Mouse (Mus musculus) spleen, adult 18-20 months (tissue): ENCODE measurements around the gene Gpatch2.

Experiments used
- DNase-seq, 2 experiments: peaks; one replicate each; pipeline ENCODE4 v3.0.0; 2022; ENCODE audit warnings: mixed read lengths in 2 of 2

Gene Gpatch2

DNA sequence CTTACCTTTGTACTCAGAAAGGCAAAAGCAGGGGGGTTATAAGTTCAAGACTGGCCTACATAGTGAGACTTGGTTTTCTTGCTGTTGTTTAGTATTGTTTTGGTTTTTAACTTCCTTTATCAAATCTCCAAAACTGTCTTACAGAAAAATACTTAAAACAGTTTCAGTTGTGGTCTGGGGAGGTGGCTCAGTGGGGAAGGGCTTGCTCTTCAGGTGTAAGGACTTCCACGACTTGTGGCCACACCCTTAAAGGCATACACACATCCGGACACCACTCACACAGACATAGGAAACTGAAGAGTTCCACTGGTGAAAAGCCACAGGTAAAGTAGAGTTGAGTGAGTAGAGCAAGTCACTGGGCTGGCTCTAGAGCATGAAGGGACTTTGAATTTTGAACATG lies 93.2 kb downstream of the Gpatch2 start:
- no peak for DNase-seq

DNA sequence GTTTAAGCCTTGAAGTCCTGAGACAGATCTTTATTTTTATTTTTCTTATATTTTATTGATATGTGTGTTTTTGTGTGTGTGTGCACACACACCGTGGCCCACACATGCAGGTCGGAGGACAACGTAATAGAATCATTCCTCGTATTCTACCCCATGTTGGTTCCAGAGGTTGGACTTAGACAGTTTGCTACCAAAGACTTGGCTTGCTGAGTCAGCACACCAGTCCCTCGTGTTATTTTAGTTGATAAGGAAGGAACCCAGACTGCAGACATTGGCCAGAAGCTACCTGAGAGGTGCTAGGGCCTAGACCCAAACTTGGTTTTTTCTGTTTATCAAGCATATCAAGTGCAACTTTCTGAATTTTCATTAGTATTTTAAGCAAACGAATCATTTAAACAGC lies 95.8 kb downstream of the Gpatch2 start:
- DNase-seq: no peak

DNA sequence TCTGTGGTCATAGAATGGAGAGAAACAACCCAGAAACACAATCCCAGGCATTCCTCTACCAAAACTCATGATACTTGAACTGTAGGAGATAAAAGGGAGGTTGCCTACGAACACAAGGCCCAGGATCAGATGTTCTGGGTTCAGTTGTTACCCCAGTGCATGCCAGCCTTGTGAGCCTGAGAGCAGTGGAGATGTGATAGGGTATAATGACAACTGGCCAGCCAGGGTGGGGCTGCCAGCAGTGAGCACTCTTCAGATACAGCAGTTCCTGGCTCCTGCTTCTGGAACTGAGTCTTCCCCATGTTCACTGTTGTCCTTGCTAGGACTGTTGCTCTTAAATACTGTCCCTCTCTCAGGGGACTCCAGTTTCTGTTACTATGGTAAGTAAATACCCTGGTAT lies 98.0 kb downstream of the Gpatch2 start:
- no peak for DNase-seq

DNA sequence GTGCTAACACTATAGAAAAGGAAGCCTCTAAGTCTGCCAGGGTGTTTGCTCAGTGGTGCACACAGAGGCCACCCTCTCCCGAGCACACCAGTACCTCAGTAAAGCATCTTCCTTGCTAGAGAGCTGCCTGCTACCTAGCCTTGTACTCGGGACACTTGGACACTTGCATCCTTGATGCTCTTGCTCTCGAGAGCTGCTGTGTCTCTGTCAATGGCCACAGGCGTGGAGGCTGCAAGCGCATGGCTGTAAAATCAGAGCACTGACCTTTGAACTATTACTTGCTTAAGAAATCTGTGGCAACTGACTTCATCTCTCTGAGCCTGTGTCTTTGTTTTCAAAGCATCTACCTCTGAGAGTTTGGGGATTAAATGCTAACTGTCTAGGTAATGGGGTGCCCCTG lies 98.5 kb downstream of the Gpatch2 start:
- no peak for DNase-seq

DNA sequence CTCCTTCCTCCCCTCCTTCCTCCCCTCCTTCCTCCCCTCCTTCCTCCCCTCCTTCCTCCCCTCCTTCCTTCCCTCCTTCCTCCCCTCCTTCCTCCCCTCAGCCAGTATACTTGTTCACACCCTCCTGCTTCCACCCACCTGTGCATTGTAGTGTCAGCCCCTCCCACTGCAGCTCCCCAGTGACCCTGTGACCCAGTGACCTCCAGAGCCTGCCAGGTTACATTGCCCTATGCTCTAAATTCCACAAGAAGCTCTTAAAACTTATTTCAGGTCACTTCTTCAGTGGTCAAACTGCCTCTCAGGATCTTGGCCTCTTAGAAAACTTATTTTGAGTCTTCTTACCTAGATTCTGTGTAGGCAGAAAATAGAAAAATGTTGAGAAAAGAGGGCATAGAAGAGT lies 99.2 kb downstream of the Gpatch2 start:
- no peak for DNase-seq

DNA sequence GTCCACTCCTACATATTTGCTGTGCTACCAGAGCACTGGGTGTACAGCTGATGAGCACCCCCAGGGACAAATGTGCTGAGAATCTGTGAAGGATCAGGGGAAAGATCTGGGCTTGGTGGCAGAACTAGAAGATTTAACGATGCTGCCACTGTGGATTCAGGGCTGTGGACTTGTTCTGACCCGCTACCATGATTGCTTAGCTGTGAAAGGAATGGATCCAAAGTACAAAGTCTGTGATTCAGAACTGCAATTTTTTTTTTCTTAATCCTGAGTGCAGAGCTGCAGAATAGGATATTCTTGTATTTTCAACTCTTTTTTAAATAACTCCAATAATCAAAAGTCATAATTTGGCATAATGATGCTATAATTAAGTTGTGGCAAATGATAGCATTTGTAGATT lies 100.5 kb downstream of the Gpatch2 start:
- DNase-seq: no peak

DNA sequence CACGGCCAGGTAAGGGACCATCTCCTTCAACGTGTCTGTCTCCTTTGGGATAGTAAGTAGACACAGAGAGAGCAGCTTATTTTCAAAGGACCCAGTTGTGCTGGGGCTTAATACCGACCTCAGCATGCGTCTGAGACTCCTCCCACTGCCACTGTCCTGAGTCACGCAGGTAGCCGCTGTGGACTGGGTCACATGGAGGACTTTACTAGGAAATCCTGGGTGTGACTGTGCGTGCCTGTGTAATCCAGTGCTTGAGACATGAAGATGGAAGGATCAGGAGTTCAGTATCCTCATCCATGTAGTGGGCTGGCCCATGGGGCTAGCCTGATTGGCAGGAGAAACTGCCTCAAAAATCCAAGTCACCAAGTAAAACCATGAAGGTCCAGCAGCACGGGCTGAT lies 101.2 kb downstream of the Gpatch2 start:
- DNase-seq: no peak

DNA sequence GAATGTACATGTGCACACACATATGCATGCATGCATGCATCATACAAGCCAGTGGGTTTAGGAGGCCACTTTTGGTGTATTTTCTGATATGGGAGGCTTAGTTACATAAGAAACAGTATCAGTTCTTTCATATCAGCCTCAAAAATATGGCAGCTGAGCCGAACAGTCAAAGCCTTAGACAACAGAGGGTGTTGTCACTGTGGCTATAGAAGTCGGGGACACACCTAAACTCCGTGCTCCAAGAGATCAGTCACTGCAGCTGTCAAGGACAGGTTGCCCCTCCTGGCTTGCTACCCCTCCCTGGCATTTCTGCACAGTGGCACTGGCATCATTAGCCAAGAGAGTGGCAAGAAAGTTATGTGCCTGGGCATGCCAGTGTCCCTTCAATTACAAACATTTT lies 106.5 kb downstream of the Gpatch2 start:
- DNase-seq: no peak

DNA sequence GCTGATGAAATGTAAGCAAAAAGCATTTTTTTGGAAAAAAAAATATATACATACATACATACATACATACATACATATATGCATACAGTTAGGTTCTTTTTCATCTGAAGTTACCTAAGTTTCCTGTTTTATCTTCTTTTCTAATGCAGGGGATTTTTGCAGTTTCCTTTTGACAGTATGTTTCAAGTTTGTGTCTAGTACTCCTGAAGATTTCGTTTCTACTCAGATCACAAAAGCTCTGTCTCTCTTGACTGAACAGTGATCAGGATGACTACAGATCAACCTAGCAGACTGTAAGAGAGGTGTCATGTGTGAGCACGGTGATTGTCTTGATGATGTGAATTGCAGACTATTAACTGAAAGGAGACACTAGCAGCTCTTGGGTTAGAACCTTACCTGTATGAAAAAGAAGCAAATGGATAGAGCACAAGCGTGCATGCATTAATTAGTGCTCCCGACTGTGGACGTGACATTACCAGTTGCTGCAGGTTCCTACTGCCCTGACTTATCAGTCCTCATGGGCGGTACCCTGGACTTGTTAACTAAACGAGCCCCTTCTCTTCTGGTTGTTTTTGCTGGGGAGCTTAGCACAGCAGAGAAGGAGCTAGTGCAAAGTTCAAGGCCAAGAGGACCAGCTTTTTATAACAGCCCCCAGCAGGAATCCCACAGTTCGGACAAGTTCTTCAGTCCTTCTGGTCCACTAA lies 107.3 kb downstream of the Gpatch2 start:
- DNase-seq: no peak

DNA sequence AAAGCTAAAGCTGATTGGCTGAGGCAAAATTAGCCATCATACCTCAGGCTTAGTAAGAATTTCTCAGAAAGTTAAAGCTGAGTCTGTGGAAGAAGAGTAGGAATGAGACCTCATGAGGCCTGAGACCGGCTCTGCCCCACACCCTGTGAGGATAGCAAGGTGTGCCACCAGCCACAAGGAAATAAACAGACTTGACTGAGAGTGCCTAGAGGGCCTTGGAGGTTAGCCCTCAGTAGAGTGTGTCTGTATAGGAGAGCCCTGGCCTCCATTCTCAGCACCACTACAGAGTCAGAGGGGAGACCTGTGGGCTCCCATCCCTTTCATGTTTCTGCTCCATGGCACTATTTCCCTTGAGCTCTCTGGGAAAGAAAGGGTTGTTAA lies 107.9 kb downstream of the Gpatch2 start:
- DNase-seq: no peak

DNA sequence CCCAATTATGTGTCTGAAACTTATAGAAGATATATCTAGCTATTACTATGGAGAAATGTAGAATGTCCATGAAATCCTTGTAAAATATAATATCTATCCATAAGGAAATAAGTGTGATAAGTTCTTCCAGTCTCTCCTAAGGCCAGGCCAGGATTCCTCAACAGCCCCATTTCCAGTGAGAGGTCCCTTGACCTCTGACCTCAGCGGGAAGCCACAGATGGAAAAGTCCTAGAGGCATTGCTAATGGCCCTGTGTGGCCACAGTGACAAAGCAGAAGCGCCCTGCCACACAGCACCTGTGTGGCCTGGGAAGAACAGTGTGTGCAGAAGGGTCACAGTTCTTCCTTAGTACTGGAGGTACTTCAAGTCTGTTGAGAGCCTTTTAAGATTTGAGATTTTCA lies 127.2 kb downstream of the Gpatch2 start:
- no peak for DNase-seq

DNA sequence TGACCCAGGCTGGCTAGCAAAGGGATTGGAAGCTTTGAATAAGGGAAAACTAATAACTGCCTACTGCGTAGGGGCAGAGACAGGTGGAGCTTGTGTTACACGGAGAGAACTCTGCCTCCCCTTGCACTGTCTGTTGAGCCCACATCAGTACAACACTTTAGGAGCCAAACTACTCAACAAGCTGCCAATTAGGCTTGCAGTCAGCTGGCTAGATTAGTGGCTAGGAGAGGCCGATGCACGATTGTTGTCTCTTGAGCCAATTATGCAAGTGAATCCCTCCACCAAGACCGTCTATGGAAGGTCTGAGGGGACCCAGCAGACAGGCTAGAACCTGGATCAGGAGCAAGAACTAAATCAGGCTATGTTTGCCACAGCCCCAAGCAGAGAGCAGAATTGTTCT lies 129.8 kb downstream of the Gpatch2 start:
- no peak for DNase-seq

DNA sequence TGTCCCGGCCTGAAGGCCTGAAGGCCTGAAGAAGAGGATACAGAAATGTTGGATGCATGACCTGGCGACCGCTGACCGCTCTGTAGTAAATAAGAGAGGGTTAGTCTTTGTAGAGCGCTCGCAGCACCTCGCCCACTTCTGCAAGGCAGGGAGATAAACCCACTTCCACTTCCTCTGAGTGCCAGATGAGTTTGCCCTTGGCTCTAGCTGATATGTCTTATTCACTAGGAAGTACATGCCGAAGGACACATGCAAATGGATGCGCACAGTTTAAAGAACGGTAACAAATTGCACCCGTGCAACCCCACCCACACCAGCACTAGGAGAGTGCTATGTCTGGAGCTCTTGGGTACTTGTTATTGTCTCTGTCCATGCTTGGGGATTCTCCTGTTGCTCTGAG lies 131.6 kb downstream of the Gpatch2 start:
- DNase-seq: no peak

DNA sequence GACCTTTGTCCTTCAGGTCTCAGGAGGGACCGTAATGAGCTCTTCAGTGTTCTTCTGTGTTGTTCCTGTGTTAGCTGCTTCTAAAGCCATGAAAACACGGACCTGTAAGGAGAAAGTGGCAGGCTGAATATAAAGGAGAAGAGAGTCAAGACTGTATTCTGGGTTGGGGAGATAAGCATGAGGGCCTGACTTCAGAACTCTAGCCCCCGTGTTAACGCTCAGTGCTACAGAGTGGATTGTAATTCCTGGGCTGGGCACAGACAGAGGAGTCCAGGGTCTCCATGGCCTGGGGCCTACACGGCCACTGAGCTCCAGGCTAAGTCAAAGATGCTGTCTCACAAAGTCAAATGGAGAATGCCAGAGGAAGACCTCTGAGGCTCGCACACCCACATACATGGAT lies 132.3 kb downstream of the Gpatch2 start:
- DNase-seq: no peak

DNA sequence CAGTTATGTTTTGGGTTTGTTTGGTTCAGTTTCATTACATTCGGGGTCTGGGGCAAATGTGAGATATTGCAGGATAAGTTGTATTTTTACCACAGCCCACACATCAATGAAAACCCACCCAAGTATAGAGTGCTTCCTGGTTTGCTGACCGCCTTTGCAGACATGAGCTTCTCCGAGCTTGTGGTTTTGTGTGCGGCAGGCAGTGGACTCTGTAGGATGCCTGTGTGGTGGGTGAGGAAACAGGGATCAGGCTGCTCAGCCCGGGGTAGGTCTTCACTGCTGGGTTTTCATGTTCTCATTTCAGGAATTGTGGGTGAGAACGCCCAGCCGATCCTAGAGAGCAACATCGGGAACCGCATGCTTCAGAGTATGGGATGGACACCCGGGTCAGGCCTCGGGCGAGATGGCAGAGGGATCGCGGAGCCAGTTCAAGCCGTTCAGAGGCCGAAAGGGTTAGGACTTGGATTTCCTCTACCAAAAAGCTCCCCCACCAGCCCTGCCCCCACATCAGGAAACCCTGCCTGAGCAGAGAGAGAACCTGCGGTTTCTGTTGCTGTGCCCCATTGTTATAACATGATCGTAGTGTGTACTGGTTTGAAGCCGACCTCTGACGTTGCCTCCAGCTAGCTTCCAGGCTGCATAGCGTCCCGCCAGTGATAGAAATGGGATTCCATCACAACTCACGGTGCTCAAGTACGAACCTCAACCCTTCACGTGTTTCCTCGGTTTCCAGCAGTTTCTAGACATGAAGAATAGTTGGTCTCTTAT lies 132.9 kb downstream of the Gpatch2 start:
- DNase-seq: peak; percentile 16 to 26

DNA sequence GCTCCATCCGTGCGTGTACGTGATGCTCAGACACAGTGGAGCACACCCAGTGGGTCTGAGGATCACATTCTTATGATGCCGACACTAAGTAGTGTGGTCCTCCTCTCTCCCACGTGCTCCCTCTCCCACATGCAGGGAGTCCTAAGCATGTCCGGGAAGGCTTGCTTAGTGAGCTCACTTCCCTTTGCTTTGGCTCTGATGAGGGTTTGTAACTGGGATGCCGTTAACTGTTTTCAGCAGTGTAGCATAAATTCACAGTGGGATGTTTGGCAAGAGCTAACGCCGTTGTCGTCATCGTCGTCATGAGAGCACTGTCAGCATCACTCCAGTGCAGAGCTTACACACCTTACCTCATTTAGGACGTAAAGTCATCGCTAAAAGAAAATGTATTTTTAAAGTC lies 133.6 kb downstream of the Gpatch2 start:
- DNase-seq: no peak

DNA sequence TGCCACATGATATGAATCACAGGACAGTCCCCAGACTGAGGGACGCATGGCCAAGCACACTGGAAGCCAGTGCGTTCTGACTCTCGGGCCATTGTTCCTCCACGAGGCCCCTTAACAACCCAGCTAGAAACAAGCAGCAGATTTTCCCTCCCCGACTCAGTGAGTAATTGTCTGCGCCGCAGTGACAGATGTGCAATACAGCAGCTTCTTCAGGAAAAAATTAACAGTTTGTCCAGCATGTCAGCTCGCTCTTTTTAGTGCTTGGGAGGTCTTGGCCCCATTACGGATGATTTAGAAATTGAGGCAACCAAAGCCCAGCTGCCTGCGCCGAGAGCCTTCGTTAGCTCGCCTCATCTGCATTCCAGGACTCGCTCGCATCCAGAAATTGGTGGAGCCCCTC lies 140.9 kb downstream of the Gpatch2 start:
- no peak for DNase-seq

DNA sequence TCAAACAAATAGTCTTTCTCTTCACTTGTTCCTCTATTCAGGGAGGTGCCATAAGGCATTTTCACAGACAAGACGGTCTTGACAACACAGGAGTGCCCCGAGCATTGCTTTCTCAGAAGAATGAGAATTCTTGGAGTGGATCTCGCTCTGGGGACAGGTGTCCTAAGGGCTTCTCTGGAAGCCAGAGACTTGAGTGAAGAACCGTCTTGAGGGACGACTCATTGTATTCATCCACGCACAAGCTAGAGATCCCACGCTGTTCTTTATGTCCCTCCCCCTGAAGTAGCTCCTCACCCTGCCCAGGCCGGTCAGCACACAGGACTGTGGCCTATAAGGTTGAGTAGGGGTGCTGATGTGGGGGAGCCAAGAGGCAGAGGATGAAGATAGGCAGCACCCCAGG lies 141.6 kb downstream of the Gpatch2 start:
- no peak for DNase-seq

DNA sequence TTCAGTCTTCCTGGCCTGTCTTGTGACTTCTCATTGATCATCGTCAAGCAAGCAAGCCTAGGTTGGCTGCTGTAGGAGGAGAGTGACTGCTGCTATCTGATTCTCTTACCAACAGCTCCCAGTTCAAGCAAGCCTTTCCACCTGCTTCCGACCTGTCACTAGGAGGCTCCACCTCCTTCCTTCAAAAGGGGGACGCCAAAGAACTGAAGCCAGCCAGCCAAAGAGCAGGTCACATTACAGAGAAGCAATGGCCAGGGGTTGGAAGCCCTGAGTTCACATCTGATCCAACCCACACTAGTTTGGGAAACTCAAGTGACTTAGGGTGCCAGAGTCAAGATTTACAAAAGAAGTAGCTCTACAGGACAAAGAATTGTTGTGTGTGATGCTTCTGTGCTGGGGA lies 144.9 kb downstream of the Gpatch2 start:
- DNase-seq: no peak

DNA sequence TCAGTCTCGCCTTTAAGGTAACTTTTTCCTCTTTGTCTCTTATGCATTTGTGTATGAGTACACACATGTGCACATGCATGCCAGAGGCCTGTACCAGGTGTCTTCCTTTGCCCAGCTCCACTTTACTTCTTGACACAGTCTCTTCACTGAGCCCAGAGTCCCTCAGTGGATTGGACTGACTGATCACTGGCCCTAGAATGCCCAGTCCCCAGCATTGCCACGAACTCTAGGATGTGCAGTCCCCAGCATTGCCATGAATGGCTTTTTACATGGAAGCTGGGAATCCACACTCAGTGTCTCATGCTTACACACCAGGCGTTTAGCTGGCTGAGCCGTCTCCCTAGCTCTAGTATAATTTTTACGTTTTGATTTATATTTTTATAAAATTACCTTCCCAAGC lies 147.2 kb downstream of the Gpatch2 start:
- DNase-seq: no peak

DNA sequence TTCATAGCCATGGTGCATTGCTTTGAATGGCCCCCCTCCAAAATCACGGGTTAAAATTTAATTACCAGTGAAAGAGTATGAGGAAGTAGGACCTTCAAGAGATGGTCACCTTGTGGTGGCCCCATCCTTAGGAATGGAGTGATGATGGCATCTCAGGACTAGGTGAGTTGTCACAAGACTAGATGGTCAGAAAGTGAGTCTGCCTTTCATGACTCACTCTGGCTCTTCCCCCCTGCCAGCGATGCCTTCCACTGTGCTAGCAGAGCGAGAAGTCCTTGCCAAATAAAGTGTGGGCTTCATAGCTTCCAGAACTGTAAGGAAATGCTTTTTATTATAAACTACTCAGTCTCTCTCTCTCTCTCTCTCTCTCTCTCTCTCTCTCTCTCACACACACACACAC lies 150.1 kb downstream of the Gpatch2 start:
- no peak for DNase-seq

DNA sequence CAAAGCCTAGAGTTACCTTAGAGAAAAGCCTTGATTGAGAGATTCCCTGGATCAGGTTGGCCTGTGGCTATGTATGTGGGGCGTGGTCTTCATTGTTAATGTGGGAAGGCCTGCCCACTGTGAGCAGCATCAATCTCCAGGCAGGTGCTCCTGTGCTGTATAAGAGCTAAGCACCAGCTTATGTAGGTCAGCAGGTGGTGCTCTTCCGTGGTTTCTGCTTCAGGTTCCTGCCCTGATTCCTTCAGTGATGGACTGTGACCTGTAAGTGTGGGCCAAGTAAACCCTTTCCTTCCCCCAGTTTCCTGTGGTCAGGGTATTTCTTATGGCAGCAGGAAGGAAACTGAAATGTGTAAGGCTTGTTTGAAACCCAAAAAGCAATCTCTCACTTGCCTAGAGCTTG lies 151.5 kb downstream of the Gpatch2 start:
- DNase-seq: no peak

DNA sequence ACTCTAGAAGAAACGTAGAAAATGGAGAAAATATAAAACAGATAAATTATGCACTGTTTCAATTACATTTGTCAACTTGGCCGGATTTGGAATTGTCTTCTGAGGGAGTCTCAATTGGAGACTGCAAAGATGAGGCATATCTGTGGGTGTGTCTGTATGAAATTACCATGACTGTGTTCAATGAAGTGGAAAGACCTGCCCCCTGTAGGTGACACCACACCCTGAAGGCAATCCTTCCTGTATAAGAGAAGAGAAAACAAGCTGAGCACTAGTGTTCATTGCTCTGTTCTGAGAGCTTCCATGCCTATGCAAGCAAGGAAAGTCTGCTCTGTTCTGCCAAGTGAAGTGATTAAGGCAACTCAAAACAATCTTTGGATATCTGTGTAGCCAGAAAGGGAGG lies 153.7 kb downstream of the Gpatch2 start:
- DNase-seq: no peak

DNA sequence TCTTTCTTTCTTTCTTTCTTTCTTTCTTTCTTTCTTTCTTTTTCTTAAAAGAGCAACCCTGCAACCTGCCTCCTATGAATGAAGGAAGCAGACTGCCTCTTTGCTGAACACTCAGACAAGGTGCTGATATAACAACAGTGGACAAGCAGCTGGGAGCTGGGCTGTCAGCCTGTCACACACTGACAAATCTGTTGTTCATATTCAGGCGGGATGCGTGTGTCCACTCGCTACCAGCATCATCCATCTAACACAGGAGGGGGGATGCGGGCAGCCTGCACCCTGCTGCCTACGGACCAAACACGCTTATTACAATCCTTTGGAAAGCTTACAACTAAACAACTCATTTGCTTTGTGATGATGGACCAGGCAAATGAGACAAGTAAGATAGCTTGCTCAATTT lies 158.2 kb downstream of the Gpatch2 start:
- no peak for DNase-seq

DNA sequence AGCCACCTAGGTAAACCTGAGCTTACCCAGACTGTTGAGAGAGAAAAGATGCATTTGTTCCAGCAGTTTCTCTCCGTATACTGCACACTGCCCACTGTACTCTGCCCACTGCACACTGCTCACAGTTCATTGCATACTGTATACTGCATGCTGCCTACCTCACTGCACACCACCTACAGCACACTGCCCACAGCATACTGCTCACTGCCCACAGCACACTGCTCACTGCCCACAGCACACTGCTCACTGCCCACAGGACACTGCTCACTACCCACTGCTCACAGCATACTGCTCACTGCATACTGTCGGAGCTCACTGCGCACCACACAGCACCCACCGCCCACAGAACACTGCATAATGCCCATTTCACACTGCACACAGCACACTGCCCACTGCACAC lies 159.1 kb downstream of the Gpatch2 start:
- DNase-seq: no peak
